Mouse (Mus musculus) E14TG2a.4 (cell line): Measurements from ENCODE around the gene Eml4.

Experiments used
- H3K27me3 ChIP-seq: 2 replicates; pipeline ENCODE4 v1.6.1; 2014; ENCODE audit warnings: low read length, control low read depth; ENCODE audit not compliant: insufficient read depth
- H3K36me3 ChIP-seq: 2 replicates; pipeline ENCODE4 v1.6.1; 2014; ENCODE audit warnings: low read length, control low read depth; ENCODE audit not compliant: insufficient read depth
- H3K4me1 ChIP-seq: replicated peaks from 2 replicates; pipeline ENCODE4 v1.6.1; 2014; ENCODE audit warnings: low read depth, low read length, control low read depth
- H3K4me3 ChIP-seq: replicated peaks from 2 replicates; pipeline ENCODE4 v1.5.1; 2014; ENCODE audit warnings: mild to moderate bottlenecking, low read length
- H3K9me3 ChIP-seq: 2 replicates; pipeline ENCODE4 v1.6.1; 2014; ENCODE audit warnings: low read length, control low read depth
- CTCF ChIP-seq: conservative IDR thresholded peaks from 2 replicates; pipeline ENCODE4 v1.5.1; 2014; ENCODE audit warnings: low read length
- NANOG ChIP-seq: IDR thresholded peaks from 2 replicates; pipeline ENCODE4 v1.6.1; 2014; ENCODE audit warnings: borderline replicate concordance, low read length, mixed read lengths
- POU5F1 ChIP-seq: IDR thresholded peaks from 2 replicates; pipeline ENCODE4 v1.6.1; 2014; ENCODE audit warnings: low read length, borderline replicate concordance

The Eml4 gene

GRCm38 (mm10) chr17:83312244-83312918 lies 38.4 kb upstream of the Eml4 start:
- no peak for TF ChIP-seq NANOG
- no peak for TF ChIP-seq POU5F1
- TF ChIP-seq CTCF = no peak
- H3K36me3 ChIP-seq = no peaks in the 10 kb centered on the region

DNA sequence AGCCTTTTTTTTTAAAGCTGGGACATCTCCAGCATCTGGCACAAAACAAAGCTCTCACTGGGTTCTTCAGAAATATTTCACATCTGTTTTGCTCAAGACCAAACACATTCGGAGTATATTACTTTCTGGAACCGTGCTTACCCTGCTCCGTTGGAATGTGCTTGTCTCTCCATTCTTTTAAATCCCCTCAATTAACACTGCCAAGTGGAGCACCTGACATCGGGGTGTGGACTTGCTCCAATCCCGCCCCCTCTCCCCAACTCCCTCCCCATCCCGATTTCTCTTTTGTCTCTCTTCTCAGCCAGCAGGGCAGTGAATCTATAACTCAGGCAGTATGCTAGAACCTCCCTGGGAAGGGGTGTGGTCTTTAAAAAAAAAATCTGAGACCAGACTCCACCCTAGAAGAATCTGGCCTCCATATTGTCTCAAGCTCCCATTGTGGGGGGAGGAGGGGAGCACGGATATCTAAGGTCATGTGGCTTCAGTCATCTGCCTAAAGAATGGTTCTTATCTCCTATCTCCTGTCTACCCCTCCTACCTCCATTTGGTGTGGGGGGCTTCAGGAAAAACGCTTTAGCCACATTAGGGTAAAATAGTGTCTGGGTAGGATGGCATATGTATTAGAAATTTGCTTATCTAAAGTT lies 37.6 kb upstream of the Eml4 start:
- H3K36me3 ChIP-seq = no peaks in the 10 kb centered on the region
- TF ChIP-seq CTCF = no peak
- no peak for TF ChIP-seq POU5F1
- TF ChIP-seq NANOG = no peak
- H3K4me3 ChIP-seq = peak overlapping the region; percentile 65; the same call in 1 of the 2 replicates
- H3K4me1 ChIP-seq = peaks cover 18% of the 10 kb centered on the region
- peaks cover 41% of the 10 kb centered on the region for H3K27me3 ChIP-seq
- H3K9me3 ChIP-seq = peaks cover 2% of the 10 kb centered on the region; the same call in 1 of the 2 replicates

More at GRCm38 (mm10) chr17:83312244-83312918, 38.4 kb upstream of the Eml4 start:
- peak overlapping the region; percentile 65 for H3K4me3 ChIP-seq
- H3K27me3 ChIP-seq = peaks cover 38% of the 10 kb centered on the region
- H3K9me3 ChIP-seq = no peaks in the 10 kb centered on the region
- H3K4me1 ChIP-seq = peaks cover 18% of the 10 kb centered on the region

GRCm38 (mm10) chr17:83315476-83315875 lies 35.3 kb upstream of the Eml4 start:
- Histone ChIP-seq H3K27me3 (peaks cover 31% of the 10 kb centered on the region), H3K4me3 (no peak overlapping the region), H3K36me3 (no peaks in the 10 kb centered on the region), H3K4me1 (peaks cover 19% of the 10 kb centered on the region), H3K9me3 (peaks cover 7% of the 10 kb centered on the region)
- TF ChIP-seq NANOG (no peak), POU5F1 (no peak), CTCF (no peak)

DNA sequence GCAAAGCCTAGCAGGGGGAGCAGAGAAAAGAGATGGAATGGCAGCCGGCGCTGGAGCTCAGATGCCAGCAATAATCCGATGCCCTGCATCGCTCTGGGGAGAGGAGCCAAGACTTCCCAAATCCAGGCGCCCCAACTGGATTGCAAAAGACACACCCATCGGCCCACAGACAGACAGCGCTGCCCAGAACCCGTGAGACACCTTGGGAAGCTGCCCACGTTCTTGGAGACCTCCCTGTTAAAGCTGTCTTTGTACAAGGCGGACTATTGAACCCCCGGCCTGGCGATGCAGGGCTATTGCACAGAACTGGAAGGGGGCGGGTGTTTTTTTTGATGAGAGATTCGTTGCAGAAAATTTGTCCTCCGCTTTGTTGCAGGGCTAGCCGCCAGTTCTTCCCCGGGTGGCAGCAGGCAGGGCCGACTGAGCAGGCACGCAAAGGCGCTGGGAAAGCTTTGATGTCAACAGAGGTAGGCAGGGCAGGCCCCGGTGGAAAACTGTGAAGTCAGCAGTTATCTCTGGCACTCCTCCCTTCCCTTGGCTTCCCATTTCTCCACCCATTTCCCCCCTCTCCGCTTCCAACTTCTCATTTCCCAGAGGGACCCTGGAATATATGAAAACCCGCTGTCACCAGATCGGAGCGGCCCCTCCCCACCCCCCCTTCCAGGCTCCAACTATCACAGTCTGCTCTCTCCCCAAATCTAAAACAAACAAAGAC lies 28.0 kb upstream of the Eml4 start:
- peaks cover 7% of the 10 kb centered on the region for H3K9me3 ChIP-seq
- H3K4me3 ChIP-seq = peak overlapping the region; percentile 60
- peaks cover 33% of the 10 kb centered on the region for H3K27me3 ChIP-seq
- TF ChIP-seq NANOG = no peak
- TF ChIP-seq CTCF = no peak
- no peak for TF ChIP-seq POU5F1
- H3K4me1 ChIP-seq = peaks cover 28% of the 10 kb centered on the region
- no peaks in the 10 kb centered on the region for H3K36me3 ChIP-seq

GRCm38 (mm10) chr17:83323410-83324268 lies 27.1 kb upstream of the Eml4 start:
- TF ChIP-seq POU5F1 (no peak), NANOG (no peak), CTCF (no peak)
- Histone ChIP-seq H3K4me3 (no peak overlapping the region), H3K27me3 (peaks cover 29% of the 10 kb centered on the region), H3K9me3 (peaks cover under 1% of the 10 kb centered on the region; the same call in 1 of the 2 replicates), H3K4me1 (peaks cover 28% of the 10 kb centered on the region), H3K36me3 (no peaks in the 10 kb centered on the region)

GRCm38 (mm10) chr17:83324269-83324616 lies 26.5 kb upstream of the Eml4 start:
- Histone ChIP-seq H3K4me3 (no peak overlapping the region), H3K36me3 (no peaks in the 10 kb centered on the region), H3K9me3 (no peaks in the 10 kb centered on the region), H3K4me1 (peaks cover 28% of the 10 kb centered on the region), H3K27me3 (peaks cover 29% of the 10 kb centered on the region)
- TF ChIP-seq POU5F1 (no peak), NANOG (no peak), CTCF (no peak)

DNA sequence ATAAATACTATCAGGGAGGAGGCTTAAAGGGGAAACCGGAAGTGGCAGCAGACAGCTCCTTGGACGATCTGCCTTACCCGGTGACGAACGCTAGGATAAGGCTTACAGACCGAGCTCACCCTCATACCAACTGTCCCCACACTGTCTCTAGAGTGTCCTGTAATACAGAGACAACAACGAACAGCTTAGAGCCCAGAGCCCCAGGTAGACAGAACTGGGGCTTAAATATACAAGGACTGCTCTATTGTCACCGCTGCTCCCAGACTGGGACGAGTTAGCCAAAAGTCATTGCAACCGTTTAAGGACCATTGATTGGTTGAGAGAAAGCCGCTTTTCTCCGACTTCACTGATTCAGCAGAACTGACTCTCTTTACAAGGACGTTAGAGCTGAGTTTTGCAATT lies 15.5 kb upstream of the Eml4 start:
- H3K4me1 ChIP-seq = 0 out of 2 replicates have a peak, but pooled peaks cover 3% of the 10 kb centered on the region
- H3K9me3 ChIP-seq = no peaks in the 10 kb centered on the region
- no peak overlapping the region for H3K4me3 ChIP-seq
- no peak for TF ChIP-seq NANOG
- TF ChIP-seq CTCF = no peak
- TF ChIP-seq POU5F1 = no peak
- H3K27me3 ChIP-seq = no peaks in the 10 kb centered on the region
- H3K36me3 ChIP-seq = no peaks in the 10 kb centered on the region
